Mouse (Mus musculus): ENCODE measurements at regions not wholly inside any gene's neighbourhood (a gene's known extent, or its start where the extent isn't known, plus 50 kb on each side); places are given as distances from the start of the nearest gene placed in this dataset.

GRCm38 (mm10) chr5:103304975-103305374 lies 93.8 kb upstream of the Mapk10 start:
- Histone ChIP-seq H3K27ac (no peak overlapping the region), H3K4me1 (no peaks in the 10 kb centered on the region), H3K27me3 (no peaks in the 10 kb centered on the region), H3K9ac (no peak overlapping the region), H3K4me3 (no peak overlapping the region), H3K36me3 (no peaks in the 10 kb centered on the region), H3K4me2 (no peak overlapping the region), H3K9me3 (no peaks in the 10 kb centered on the region)
- ATAC-seq (ENCODE audit: borderline replicate concordance, extremely low read depth, low FRiP score, low TSS enrichment), result no peak
- 93% methylated on average over 1 of the region's 1 CpGs for WGBS

- H3K4me3 ChIP-seq, result no peak overlapping the region
- 89% methylated on average over 10 of the region's 10 CpGs for WGBS
- H3K27me3 ChIP-seq, result no peaks in the 10 kb centered on the region
- no peaks in the 10 kb centered on the region for H3K4me1 ChIP-seq
- no peaks in the 10 kb centered on the region for H3K36me3 ChIP-seq
- H3K9ac ChIP-seq, result no peak overlapping the region
- no peak overlapping the region for H3K4me2 ChIP-seq
- no peaks in the 10 kb centered on the region for H3K9me3 ChIP-seq
- ATAC-seq (ENCODE audit: borderline replicate concordance, extremely low read depth, low FRiP score, low TSS enrichment), result no peak
- no peak overlapping the region for H3K27ac ChIP-seq
These were observed 91.6 kb upstream of the Mapk10 start for GRCm38 (mm10) chr5:103302744-103303143.

- no peak overlapping the region for H3K9ac ChIP-seq
- H3K36me3 ChIP-seq, result no peaks in the 10 kb centered on the region
- H3K4me1 ChIP-seq, result no peaks in the 10 kb centered on the region
- no peak overlapping the region for H3K27ac ChIP-seq
- no peak overlapping the region for H3K4me2 ChIP-seq
- ATAC-seq (ENCODE audit: borderline replicate concordance, extremely low read depth, low FRiP score, low TSS enrichment), result no peak
- no peaks in the 10 kb centered on the region for H3K9me3 ChIP-seq
- WGBS, result 28% methylated on average over 3 of the region's 3 CpGs
- no peak overlapping the region for H3K4me3 ChIP-seq
- no peaks in the 10 kb centered on the region for H3K27me3 ChIP-seq
These were observed 90.2 kb upstream of the Mapk10 start for GRCm38 (mm10) chr5:103301303-103301702.

- Histone ChIP-seq H3K36me3 (no peaks in the 10 kb centered on the region), H3K27ac (no peak overlapping the region), H3K9me3 (no peaks in the 10 kb centered on the region), H3K4me2 (no peak overlapping the region), H3K27me3 (no peaks in the 10 kb centered on the region), H3K4me3 (no peak overlapping the region), H3K9ac (no peak overlapping the region), H3K4me1 (no peaks in the 10 kb centered on the region)
- 73% methylated on average over 3 of the region's 3 CpGs for WGBS
- ATAC-seq (ENCODE audit: borderline replicate concordance, extremely low read depth, low FRiP score, low TSS enrichment), result no peak
These were observed 82.8 kb upstream of the Mapk10 start for GRCm38 (mm10) chr5:103293953-103294352.

- ATAC-seq (ENCODE audit: borderline replicate concordance, extremely low read depth, low FRiP score, low TSS enrichment), result no peak
- WGBS, result 79% methylated on average over 9 of the region's 9 CpGs
These were observed 80.6 kb upstream of the Mapk10 start for GRCm38 (mm10) chr5:103291691-103292090.

GRCm38 (mm10) chr5:103291219-103291618 lies 80.1 kb upstream of the Mapk10 start:
- no peaks in the 10 kb centered on the region for H3K27me3 ChIP-seq
- no peak for ATAC-seq (ENCODE audit: borderline replicate concordance, extremely low read depth, low FRiP score, low TSS enrichment)
- H3K9ac ChIP-seq, result no peak overlapping the region
- H3K36me3 ChIP-seq, result no peaks in the 10 kb centered on the region
- no peak overlapping the region for H3K4me2 ChIP-seq
- H3K4me1 ChIP-seq, result no peaks in the 10 kb centered on the region
- 66% methylated on average over 8 of the region's 8 CpGs for WGBS
- no peak overlapping the region for H3K4me3 ChIP-seq
- H3K9me3 ChIP-seq, result no peaks in the 10 kb centered on the region
- H3K27ac ChIP-seq, result no peak overlapping the region

More at GRCm38 (mm10) chr5:103291691-103292090, 80.6 kb upstream of the Mapk10 start:
- Histone ChIP-seq H3K27me3 (no peaks in the 10 kb centered on the region), H3K4me3 (no peak overlapping the region), H3K27ac (no peak overlapping the region), H3K9me3 (no peaks in the 10 kb centered on the region), H3K4me1 (no peaks in the 10 kb centered on the region), H3K4me2 (no peak overlapping the region), H3K9ac (no peak overlapping the region), H3K36me3 (no peaks in the 10 kb centered on the region)

GRCm38 (mm10) chr5:103269206-103269605 lies 58.1 kb upstream of the Mapk10 start:
- Histone ChIP-seq H3K36me3 (no peaks in the 10 kb centered on the region), H3K9ac (no peak overlapping the region), H3K27me3 (no peaks in the 10 kb centered on the region), H3K4me2 (no peak overlapping the region), H3K4me3 (no peak overlapping the region), H3K4me1 (no peaks in the 10 kb centered on the region), H3K9me3 (no peaks in the 10 kb centered on the region), H3K27ac (no peak overlapping the region)
- no peak for ATAC-seq (ENCODE audit: borderline replicate concordance, extremely low read depth, low FRiP score, low TSS enrichment)
- 80% methylated on average over 6 of the region's 6 CpGs for WGBS

- no peak overlapping the region for H3K4me3 ChIP-seq
- 62% methylated on average over 2 of the region's 2 CpGs for WGBS
- H3K36me3 ChIP-seq, result no peaks in the 10 kb centered on the region
- H3K27me3 ChIP-seq, result no peaks in the 10 kb centered on the region
- no peak overlapping the region for H3K27ac ChIP-seq
- no peak overlapping the region for H3K4me2 ChIP-seq
- H3K4me1 ChIP-seq, result no peaks in the 10 kb centered on the region
- H3K9me3 ChIP-seq, result no peaks in the 10 kb centered on the region
- ATAC-seq (ENCODE audit: borderline replicate concordance, extremely low read depth, low FRiP score, low TSS enrichment), result no peak
- no peak overlapping the region for H3K9ac ChIP-seq
These were observed 53.8 kb upstream of the Mapk10 start for GRCm38 (mm10) chr5:103264903-103265302.

GRCm38 (mm10) chr5:103261406-103261805 lies 50.3 kb upstream of the Mapk10 start:
- Histone ChIP-seq H3K27me3 (no peaks in the 10 kb centered on the region), H3K4me3 (no peak overlapping the region), H3K36me3 (no peaks in the 10 kb centered on the region), H3K9ac (no peak overlapping the region), H3K9me3 (no peaks in the 10 kb centered on the region), H3K4me1 (no peaks in the 10 kb centered on the region), H3K27ac (no peak overlapping the region), H3K4me2 (no peak overlapping the region)
- no peak for ATAC-seq (ENCODE audit: borderline replicate concordance, extremely low read depth, low FRiP score, low TSS enrichment)
- 86% methylated on average over 10 of the region's 10 CpGs for WGBS

Measured in lung, embryonic 15.5 days (tissue).